Mouse (Mus musculus): ENCODE data around the gene Spats2l. TPM values are rescaled to one million over a fixed set of nuclear protein-coding genes. Genes with fewer than 3 reads are reported as not detected.

Gene Spats2l
- 10 to 100 TPM; 12.5 to 16.2 TPM for total RNA-seq (2021)
- long read RNA-seq, experiment 1, transcript Spats2l-206 (14 exons, 3,929 nt) = major isoform, 8 of 14 reads
- long read RNA-seq, experiment 1, partial matches to known transcripts = 0 of 14 reads
- long read RNA-seq, experiment 1, other reads (novel, unspliced or antisense) = 5 of 14 reads
- long read RNA-seq, experiment 2, transcript Spats2l-206 (14 exons, 3,929 nt) = major isoform, 8 of 28 reads
- long read RNA-seq, experiment 2, partial matches to known transcripts = 4 of 28 reads
- long read RNA-seq, experiment 2, other reads (novel, unspliced or antisense) = 16 of 28 reads

- intact Hi-C loops (cut with DNase I) = loop anchor here (2.0 kb wide), 1 partner anchor 343 kb away; no protein-coding TSS in a partner anchor
- peak; percentile 11 to 36 for DNase-seq
These were observed at the start of gene Spats2l for GRCm38 (mm10) chr1:57774001-57774667. Spats2l (plus strand) TSS chr1:57774162.

- DNase-seq = no peak
- intact Hi-C loops (cut with DNase I) = no loop called here
These were observed 48.7 kb upstream of the Spats2l start for GRCm38 (mm10) chr1:57725268-57725667.

GRCm38 (mm10) chr1:57735877-57736276 lies 38.1 kb upstream of the Spats2l start:
- no peak for DNase-seq
- intact Hi-C loops (cut with DNase I) = no loop called here

GRCm38 (mm10) chr1:57741740-57742139 lies 32.2 kb upstream of the Spats2l start:
- DNase-seq = peak in 1 of 2 experiments; percentile 3
- intact Hi-C loops (cut with DNase I) = no loop called here

- intact Hi-C loops (cut with DNase I) = no loop called here
- DNase-seq = no peak
These were observed 31.7 kb upstream of the Spats2l start for GRCm38 (mm10) chr1:57742266-57742665.

- DNase-seq = no peak
- intact Hi-C loops (cut with DNase I) = no loop called here
These were observed 22.2 kb upstream of the Spats2l start for GRCm38 (mm10) chr1:57751781-57752180.

GRCm38 (mm10) chr1:57766396-57766795 lies 7.6 kb upstream of the Spats2l start:
- intact Hi-C loops (cut with DNase I) = no loop called here
- no peak for DNase-seq

- intact Hi-C loops (cut with DNase I) = no loop called here
- DNase-seq = no peak
These were observed 636 bp upstream of the Spats2l start for GRCm38 (mm10) chr1:57773326-57773725.

GRCm38 (mm10) chr1:57774668-57775495 lies 920 bp downstream of the Spats2l start:
- intact Hi-C loops (cut with DNase I) = loop anchor here (2.0 to 5.0 kb wide), 4 partner anchors 77 to 344 kb away; no protein-coding TSS in a partner anchor

GRCm38 (mm10) chr1:57775496-57775790 lies 1.5 kb downstream of the Spats2l start:
- intact Hi-C loops (cut with DNase I) = loop anchor here (2.0 to 5.0 kb wide), 4 partner anchors 77 to 345 kb away; no protein-coding TSS in a partner anchor
- no peak for DNase-seq

More at GRCm38 (mm10) chr1:57774668-57775495, 920 bp downstream of the Spats2l start:
- peak; percentile 79 to 81 for DNase-seq

- intact Hi-C loops (cut with DNase I) = loop anchor here (5.0 kb wide), 3 partner anchors 76 to 171 kb away; no protein-coding TSS in a partner anchor
- DNase-seq = no peak
These were observed 2.8 kb downstream of the Spats2l start for GRCm38 (mm10) chr1:57776671-57777281.

- intact Hi-C loops (cut with DNase I) = no loop called here
- no peak for DNase-seq
These were observed 10.3 kb downstream of the Spats2l start for GRCm38 (mm10) chr1:57784300-57784699.

GRCm38 (mm10) chr1:57789831-57790230 lies 15.9 kb downstream of the Spats2l start:
- intact Hi-C loops (cut with DNase I) = no loop called here
- DNase-seq = no peak

- intact Hi-C loops (cut with DNase I) = no loop called here
- peak in 1 of 2 experiments; percentile 21 for DNase-seq
These were observed 18.2 kb downstream of the Spats2l start for GRCm38 (mm10) chr1:57792212-57792611.

- DNase-seq = no peak
- intact Hi-C loops (cut with DNase I) = no loop called here
These were observed 21.9 kb downstream of the Spats2l start for GRCm38 (mm10) chr1:57795838-57796237.

GRCm38 (mm10) chr1:57799398-57799797 lies 25.4 kb downstream of the Spats2l start:
- intact Hi-C loops (cut with DNase I) = no loop called here
- no peak for DNase-seq

- no peak for DNase-seq
- intact Hi-C loops (cut with DNase I) = no loop called here
These were observed 26.9 kb downstream of the Spats2l start for GRCm38 (mm10) chr1:57800846-57801245.

- intact Hi-C loops (cut with DNase I) = no loop called here
- DNase-seq = no peak
These were observed 32.2 kb downstream of the Spats2l start for GRCm38 (mm10) chr1:57806126-57806525.

- no peak for DNase-seq
- intact Hi-C loops (cut with DNase I) = no loop called here
These were observed 33.9 kb downstream of the Spats2l start for GRCm38 (mm10) chr1:57807882-57808281.

GRCm38 (mm10) chr1:57810221-57810620 lies 36.3 kb downstream of the Spats2l start:
- DNase-seq = no peak
- intact Hi-C loops (cut with DNase I) = no loop called here

- intact Hi-C loops (cut with DNase I) = no loop called here
- DNase-seq = no peak
These were observed 43.1 kb downstream of the Spats2l start for GRCm38 (mm10) chr1:57817103-57817502.
